Mouse (Mus musculus) kidney, embryonic 14.5 days (tissue): Measurements from ENCODE around the gene Gm44790. TPM values are rescaled to one million over a fixed set of nuclear protein-coding genes. Genes with fewer than 3 reads are reported as not detected.
A peak's percentile ranks its signal among the peaks of the same experiment; 100 is the strongest.

Experiments used
- ATAC-seq: fragments of 200-750 bp; cut with Nextera tagmentation; 2 replicates; pipeline ENCODE4 v1.8.0; 2017; ENCODE audit warnings: moderate number of reproducible peaks, mild to moderate bottlenecking, moderate TSS enrichment, moderate library complexity; ENCODE audit not compliant: low FRiP score, low TSS enrichment
- H3K27ac ChIP-seq: fragments of 300-500 bp; sonication (generic); 2 replicates; pipeline ENCODE4 v1.5.1; 2014; ENCODE audit warnings: low read depth, mild to moderate bottlenecking, low read length, moderate library complexity, mixed read lengths
- H3K27me3 ChIP-seq: fragments of 300-500 bp; sonication (generic); 2 replicates; pipeline ENCODE4 v1.6.1; 2014; ENCODE audit warnings: mild to moderate bottlenecking, low read length; ENCODE audit not compliant: control insufficient read depth, insufficient read depth
- H3K36me3 ChIP-seq: fragments of 300-500 bp; sonication (generic); 2 replicates; pipeline ENCODE4 v1.6.1; 2014; ENCODE audit warnings: low read length, mixed read lengths; ENCODE audit not compliant: control insufficient read depth, insufficient read depth
- H3K4me1 ChIP-seq: fragments of 300-500 bp; sonication (generic); 2 replicates; pipeline ENCODE4 v1.6.1; 2014; ENCODE audit warnings: low read length, mixed read lengths; ENCODE audit not compliant: control insufficient read depth, insufficient read depth
- H3K4me2 ChIP-seq: fragments of 300-500 bp; sonication (generic); replicated peaks from 2 replicates; pipeline ENCODE4 v1.6.1; 2014; ENCODE audit warnings: low read depth, mild to moderate bottlenecking, low read length
- H3K4me3 ChIP-seq: fragments of 300-500 bp; sonication (generic); 2 replicates; pipeline ENCODE4 v1.5.1; 2014; ENCODE audit warnings: mild to moderate bottlenecking, low read length
- H3K9ac ChIP-seq: fragments of 300-500 bp; sonication (generic); 2 replicates; pipeline ENCODE4 v1.6.1; 2014; ENCODE audit warnings: low read depth, mild to moderate bottlenecking, low read length, moderate library complexity
- H3K9me3 ChIP-seq: fragments of 300-500 bp; sonication (generic); 2 replicates; pipeline ENCODE4 v1.6.1; 2016; ENCODE audit warnings: low read length; ENCODE audit not compliant: control insufficient read depth
- WGBS: fragments of 180-500 bp; shearing (Covaris S2); extraction: QIAGEN DNeasy Blood & Tissue Kit; methylation state at CpG from one replicate; pipeline ENCODE4 v1.1.7; 2014; 5-methylcytosine and 5-hydroxymethylcytosine counted together
- polyA plus RNA-seq: library from polyadenylated mRNA; unstranded; fragments of >200 nt; fragmentation: Nextera tagmentation; extraction: Ambion mirVana; gene quantifications from 2 replicates; pipeline ENCODE4 v1.2.1, GENCODE M21; 2014

Gm44790 gene
- polyA plus RNA-seq, 1 experiment from 2014 or later, result not detected

GRCm38 (mm10) chr6:86399995-86400394 is 26.5 kb upstream of the Gm44790 start:
- no peaks in the 10 kb centered on the region for H3K36me3 ChIP-seq
- no peaks in the 10 kb centered on the region for H3K27me3 ChIP-seq
- H3K4me3 ChIP-seq, result no peak overlapping the region
- ATAC-seq, result no peak
- H3K4me1 ChIP-seq, result peaks cover 12% of the 10 kb centered on the region
- WGBS, result 84% methylated on average over 2 of the region's 2 CpGs
- H3K4me2 ChIP-seq, result no peak overlapping the region
- no peaks in the 10 kb centered on the region for H3K9me3 ChIP-seq
- no peak overlapping the region for H3K27ac ChIP-seq
- H3K9ac ChIP-seq, result no peak overlapping the region

GRCm38 (mm10) chr6:86400972-86401371 is 25.5 kb upstream of the Gm44790 start:
- H3K4me2 ChIP-seq, result peak overlapping the region; percentile 39
- no peak overlapping the region for H3K27ac ChIP-seq
- 0 out of 2 replicates have a peak overlapping the region, but pooled peaks have one; percentile 35 for H3K9ac ChIP-seq
- H3K4me1 ChIP-seq, result peaks cover 2% of the 10 kb centered on the region
- no peaks in the 10 kb centered on the region for H3K9me3 ChIP-seq
- peak overlapping the region; percentile 29; the same call in 1 of the 2 replicates for H3K4me3 ChIP-seq
- WGBS, result 3% methylated on average over 9 of the region's 9 CpGs
- peak; percentile 37; the same call in 1 of the 2 replicates for ATAC-seq
- H3K36me3 ChIP-seq, result no peaks in the 10 kb centered on the region
- H3K27me3 ChIP-seq, result no peaks in the 10 kb centered on the region

- ATAC-seq, result no peak
- H3K4me3 ChIP-seq, result peak overlapping the region; percentile 86
- H3K4me1 ChIP-seq, result no peaks in the 10 kb centered on the region
- no peaks in the 10 kb centered on the region for H3K9me3 ChIP-seq
- no peak overlapping the region for H3K9ac ChIP-seq
- H3K27me3 ChIP-seq, result no peaks in the 10 kb centered on the region
- no peak overlapping the region for H3K27ac ChIP-seq
- peaks cover 6% of the 10 kb centered on the region; the same call in 1 of the 2 replicates for H3K36me3 ChIP-seq
- WGBS, result 38% methylated on average over 12 of the region's 12 CpGs
- peak overlapping the region; percentile 58 for H3K4me2 ChIP-seq
Observed at GRCm38 (mm10) chr6:86402681-86403607, 23.5 kb upstream of the Gm44790 start.

- H3K9ac ChIP-seq, result peak overlapping the region; percentile 96; the same call in 1 of the 2 replicates
- H3K9me3 ChIP-seq, result no peaks in the 10 kb centered on the region
- ATAC-seq, result peak; percentile 66
Observed at GRCm38 (mm10) chr6:86403728-86404099, 22.7 kb upstream of the Gm44790 start.

GRCm38 (mm10) chr6:86404100-86404861 is 22.2 kb upstream of the Gm44790 start, which contains the start of gene Tia1:
Tia1 (plus strand) TSS chr6:86404219.
- Histone ChIP-seq H3K9me3 (no peaks in the 10 kb centered on the region), H3K4me3 (peak within 1 kb of the TSS; percentile 86), H3K4me1 (no peaks in the 10 kb centered on the region), H3K27me3 (no peaks in the 10 kb centered on the region), H3K36me3 (peaks cover 11% of the 10 kb centered on the region; the same call in 1 of the 2 replicates), H3K4me2 (peak within 1 kb of the TSS; percentile 58), H3K9ac (peak within 1 kb of the TSS; percentile 96), H3K27ac (peak within 1 kb of the TSS; percentile 100)
- WGBS, result under 1% methylated on average over 62 of the region's 62 CpGs
- ATAC-seq, result peak; percentile 95

More at GRCm38 (mm10) chr6:86403728-86404099, 22.7 kb upstream of the Gm44790 start:
- peaks cover 9% of the 10 kb centered on the region; the same call in 1 of the 2 replicates for H3K36me3 ChIP-seq
- no peaks in the 10 kb centered on the region for H3K4me1 ChIP-seq
- H3K27ac ChIP-seq, result peak overlapping the region; percentile 100
- WGBS, result under 1% methylated on average over 15 of the region's 15 CpGs
- H3K4me2 ChIP-seq, result peak overlapping the region; percentile 58
- peak overlapping the region; percentile 86 for H3K4me3 ChIP-seq
- H3K27me3 ChIP-seq, result no peaks in the 10 kb centered on the region

- Histone ChIP-seq H3K36me3 (peaks cover 15% of the 10 kb centered on the region; the same call in 1 of the 2 replicates), H3K9me3 (no peaks in the 10 kb centered on the region), H3K4me1 (no peaks in the 10 kb centered on the region), H3K27me3 (no peaks in the 10 kb centered on the region), H3K4me2 (peak overlapping the region; percentile 58), H3K9ac (peak overlapping the region; percentile 96), H3K4me3 (peak overlapping the region; percentile 86), H3K27ac (peak overlapping the region; percentile 100)
- under 1% methylated on average over 11 of the region's 11 CpGs for WGBS
- ATAC-seq, result no peak
Observed at GRCm38 (mm10) chr6:86404996-86405395, 21.5 kb upstream of the Gm44790 start.

- Histone ChIP-seq H3K9ac (no peak overlapping the region), H3K4me1 (no peaks in the 10 kb centered on the region), H3K27ac (no peak overlapping the region), H3K27me3 (no peaks in the 10 kb centered on the region), H3K4me3 (peak overlapping the region; percentile 20; the same call in 1 of the 2 replicates), H3K36me3 (peaks cover 16% of the 10 kb centered on the region; the same call in 1 of the 2 replicates), H3K9me3 (no peaks in the 10 kb centered on the region), H3K4me2 (peak overlapping the region; percentile 58)
- ATAC-seq, result no peak
Observed at GRCm38 (mm10) chr6:86406306-86406705, 20.2 kb upstream of the Gm44790 start.

- Histone ChIP-seq H3K27ac (no peak overlapping the region), H3K27me3 (no peaks in the 10 kb centered on the region), H3K36me3 (peaks cover 75% of the 10 kb centered on the region), H3K9me3 (no peaks in the 10 kb centered on the region), H3K4me2 (no peak overlapping the region), H3K4me1 (no peaks in the 10 kb centered on the region), H3K4me3 (no peak overlapping the region), H3K9ac (no peak overlapping the region)
- WGBS, result 95% methylated on average over 6 of the region's 6 CpGs
- ATAC-seq, result no peak
Observed at GRCm38 (mm10) chr6:86418711-86419110, 7.7 kb upstream of the Gm44790 start.
